Mouse (Mus musculus) cerebellum, adult 8-10 months (tissue): ENCODE data around the gene Snrnp27.

Experiments used
- DNase-seq: peaks from one replicate; pipeline ENCODE4 v3.0.0; 2022

The Snrnp27 gene

GRCm38 (mm10) chr6:86683872-86684654 is at the start of gene Snrnp27:
Gene Snrnp27, minus strand, starts transcription at chr6:86684522.
- peak; percentile 91 for DNase-seq

- peak; percentile 91 for DNase-seq
These were observed 49.0 kb upstream of the Snrnp27 start, which contains the start of gene Gmcl1 for GRCm38 (mm10) chr6:86733183-86733876. Gene Gmcl1, minus strand, starts transcription at chr6:86733383.

GRCm38 (mm10) chr6:86732276-86733173 is 48.2 kb upstream of the Snrnp27 start:
- DNase-seq = peak; percentile 64

- DNase-seq = no peak
These were observed 44.4 kb upstream of the Snrnp27 start for GRCm38 (mm10) chr6:86728711-86729110.

- no peak for DNase-seq
These were observed 37.7 kb upstream of the Snrnp27 start for GRCm38 (mm10) chr6:86721977-86722376.

- no peak for DNase-seq
These were observed 23.9 kb upstream of the Snrnp27 start for GRCm38 (mm10) chr6:86708072-86708774.

GRCm38 (mm10) chr6:86702577-86702976 is 18.3 kb upstream of the Snrnp27 start:
- DNase-seq = no peak

GRCm38 (mm10) chr6:86697903-86698302 is 13.6 kb upstream of the Snrnp27 start:
- no peak for DNase-seq

GRCm38 (mm10) chr6:86696213-86696612 is 11.9 kb upstream of the Snrnp27 start:
- peak; percentile 33 for DNase-seq

GRCm38 (mm10) chr6:86694465-86694864 is 10.1 kb upstream of the Snrnp27 start:
- DNase-seq = peak; percentile 46

- DNase-seq = no peak
These were observed 5.3 kb upstream of the Snrnp27 start for GRCm38 (mm10) chr6:86689671-86690070.

GRCm38 (mm10) chr6:86686971-86687370 is 2.6 kb upstream of the Snrnp27 start:
- no peak for DNase-seq

- no peak for DNase-seq
These were observed 311 bp upstream of the Snrnp27 start for GRCm38 (mm10) chr6:86684655-86685011.

- DNase-seq = no peak
These were observed 3.0 kb downstream of the Snrnp27 start for GRCm38 (mm10) chr6:86681289-86681688.

- no peak for DNase-seq
These were observed 6.0 kb downstream of the Snrnp27 start for GRCm38 (mm10) chr6:86678341-86678740.

GRCm38 (mm10) chr6:86670873-86671272 is 13.4 kb downstream of the Snrnp27 start:
- peak; percentile 59 for DNase-seq

- peak; percentile 100 for DNase-seq
These were observed 15.0 kb downstream of the Snrnp27 start for GRCm38 (mm10) chr6:86669240-86669727.

GRCm38 (mm10) chr6:86668580-86669239 is 15.6 kb downstream of the Snrnp27 start, which contains the start of gene Mxd1:
Gene Mxd1, minus strand, starts transcription at chr6:86669161.
- DNase-seq = no peak

- no peak for DNase-seq
These were observed 17.3 kb downstream of the Snrnp27 start for GRCm38 (mm10) chr6:86667061-86667460.

- DNase-seq = no peak
These were observed 18.6 kb downstream of the Snrnp27 start for GRCm38 (mm10) chr6:86665560-86666307.

GRCm38 (mm10) chr6:86665076-86665475 is 19.2 kb downstream of the Snrnp27 start:
- no peak for DNase-seq
